Mouse (Mus musculus): ENCODE measurements around the gene Pck1. TPM values are rescaled to one million over a fixed set of nuclear protein-coding genes. Genes with fewer than 3 reads are reported as not detected.

The Pck1 gene
- total RNA-seq, 1 experiment from 2014 or later, result not detected

- no peak for ATAC-seq (replicated peaks in 1 of 2; ENCODE audit: insufficient read depth in 1 of 2, low FRiP score in 2 of 2, low TSS enrichment in 1 of 2, low read depth in 1 of 2, poor library complexity in 2 of 2, severe bottlenecking in 2 of 2)
Measured at GRCm38 (mm10) chr2:173138323-173139239, 14.3 kb upstream of the Pck1 start.

- ATAC-seq (replicated peaks in 1 of 2; ENCODE audit: insufficient read depth in 1 of 2, low FRiP score in 2 of 2, low TSS enrichment in 1 of 2, low read depth in 1 of 2, poor library complexity in 2 of 2, severe bottlenecking in 2 of 2), result no peak
Measured at GRCm38 (mm10) chr2:173143611-173144010, 9.2 kb upstream of the Pck1 start.

- ATAC-seq (replicated peaks in 1 of 2; ENCODE audit: insufficient read depth in 1 of 2, low FRiP score in 2 of 2, low TSS enrichment in 1 of 2, low read depth in 1 of 2, poor library complexity in 2 of 2, severe bottlenecking in 2 of 2), result no peak
Measured at GRCm38 (mm10) chr2:173145808-173146207, 7.0 kb upstream of the Pck1 start.

- ATAC-seq (replicated peaks in 1 of 2; ENCODE audit: insufficient read depth in 1 of 2, low FRiP score in 2 of 2, low TSS enrichment in 1 of 2, low read depth in 1 of 2, poor library complexity in 2 of 2, severe bottlenecking in 2 of 2), result no peak
Measured at GRCm38 (mm10) chr2:173146728-173147127, 6.1 kb upstream of the Pck1 start.

- ATAC-seq (replicated peaks in 1 of 2; ENCODE audit: insufficient read depth in 1 of 2, low FRiP score in 2 of 2, low TSS enrichment in 1 of 2, low read depth in 1 of 2, poor library complexity in 2 of 2, severe bottlenecking in 2 of 2), result no peak
Measured at GRCm38 (mm10) chr2:173148001-173148400, 4.8 kb upstream of the Pck1 start.

- ATAC-seq (replicated peaks in 1 of 2; ENCODE audit: insufficient read depth in 1 of 2, low FRiP score in 2 of 2, low TSS enrichment in 1 of 2, low read depth in 1 of 2, poor library complexity in 2 of 2, severe bottlenecking in 2 of 2), result no peak
Measured at GRCm38 (mm10) chr2:173151352-173151751, 1.5 kb upstream of the Pck1 start.

GRCm38 (mm10) chr2:173151784-173152284, 1.0 kb upstream of the Pck1 start:
- no peak for ATAC-seq (replicated peaks in 1 of 2; ENCODE audit: insufficient read depth in 1 of 2, low FRiP score in 2 of 2, low TSS enrichment in 1 of 2, low read depth in 1 of 2, poor library complexity in 2 of 2, severe bottlenecking in 2 of 2)

GRCm38 (mm10) chr2:173153266-173153665, 418 bp downstream of the Pck1 start:
- no peak for ATAC-seq (replicated peaks in 1 of 2; ENCODE audit: insufficient read depth in 1 of 2, low FRiP score in 2 of 2, low TSS enrichment in 1 of 2, low read depth in 1 of 2, poor library complexity in 2 of 2, severe bottlenecking in 2 of 2)

- no peak for ATAC-seq (replicated peaks in 1 of 2; ENCODE audit: insufficient read depth in 1 of 2, low FRiP score in 2 of 2, low TSS enrichment in 1 of 2, low read depth in 1 of 2, poor library complexity in 2 of 2, severe bottlenecking in 2 of 2)
Measured at GRCm38 (mm10) chr2:173154513-173154912, 1.7 kb downstream of the Pck1 start.

- no peak for ATAC-seq (replicated peaks in 1 of 2; ENCODE audit: insufficient read depth in 1 of 2, low FRiP score in 2 of 2, low TSS enrichment in 1 of 2, low read depth in 1 of 2, poor library complexity in 2 of 2, severe bottlenecking in 2 of 2)
Measured at GRCm38 (mm10) chr2:173154962-173155361, 2.1 kb downstream of the Pck1 start.

- no peak for ATAC-seq (replicated peaks in 1 of 2; ENCODE audit: insufficient read depth in 1 of 2, low FRiP score in 2 of 2, low TSS enrichment in 1 of 2, low read depth in 1 of 2, poor library complexity in 2 of 2, severe bottlenecking in 2 of 2)
Measured at GRCm38 (mm10) chr2:173155907-173156306, 3.1 kb downstream of the Pck1 start.

- no peak for ATAC-seq (replicated peaks in 1 of 2; ENCODE audit: insufficient read depth in 1 of 2, low FRiP score in 2 of 2, low TSS enrichment in 1 of 2, low read depth in 1 of 2, poor library complexity in 2 of 2, severe bottlenecking in 2 of 2)
Measured at GRCm38 (mm10) chr2:173156923-173157322, 4.1 kb downstream of the Pck1 start.

- ATAC-seq (replicated peaks in 1 of 2; ENCODE audit: insufficient read depth in 1 of 2, low FRiP score in 2 of 2, low TSS enrichment in 1 of 2, low read depth in 1 of 2, poor library complexity in 2 of 2, severe bottlenecking in 2 of 2), result no peak
Measured at GRCm38 (mm10) chr2:173157376-173157775, 4.5 kb downstream of the Pck1 start.

- no peak for ATAC-seq (replicated peaks in 1 of 2; ENCODE audit: insufficient read depth in 1 of 2, low FRiP score in 2 of 2, low TSS enrichment in 1 of 2, low read depth in 1 of 2, poor library complexity in 2 of 2, severe bottlenecking in 2 of 2)
Measured at GRCm38 (mm10) chr2:173157871-173158270, 5.0 kb downstream of the Pck1 start.

- ATAC-seq (replicated peaks in 1 of 2; ENCODE audit: insufficient read depth in 1 of 2, low FRiP score in 2 of 2, low TSS enrichment in 1 of 2, low read depth in 1 of 2, poor library complexity in 2 of 2, severe bottlenecking in 2 of 2), result no peak
Measured at GRCm38 (mm10) chr2:173158390-173159055, 5.7 kb downstream of the Pck1 start.

GRCm38 (mm10) chr2:173159354-173160311, 6.8 kb downstream of the Pck1 start:
- ATAC-seq (replicated peaks in 1 of 2; ENCODE audit: insufficient read depth in 1 of 2, low FRiP score in 2 of 2, low TSS enrichment in 1 of 2, low read depth in 1 of 2, poor library complexity in 2 of 2, severe bottlenecking in 2 of 2), result peak; percentile 82 to 89

- ATAC-seq (replicated peaks in 1 of 2; ENCODE audit: insufficient read depth in 1 of 2, low FRiP score in 2 of 2, low TSS enrichment in 1 of 2, low read depth in 1 of 2, poor library complexity in 2 of 2, severe bottlenecking in 2 of 2), result no peak
Measured at GRCm38 (mm10) chr2:173163380-173163779, 10.5 kb downstream of the Pck1 start.

Measured in hematopoietic stem cell, adult 5-6 weeks (primary cell).